Mouse (Mus musculus) C2C12 (cell line): Measurements from ENCODE around the gene Zfp831.

Source experiments
- CTCF ChIP-seq: IDR thresholded peaks from one replicate; pipeline ENCODE4 v1.5.1; 2011; ENCODE audit not compliant: control insufficient read depth, insufficient read depth, insufficient read length
- USF1 ChIP-seq: IDR thresholded peaks from one replicate; pipeline ENCODE4 v1.6.1; 2011; ENCODE audit warnings: low read depth, mild to moderate bottlenecking, control low read depth, moderate library complexity

DNA sequence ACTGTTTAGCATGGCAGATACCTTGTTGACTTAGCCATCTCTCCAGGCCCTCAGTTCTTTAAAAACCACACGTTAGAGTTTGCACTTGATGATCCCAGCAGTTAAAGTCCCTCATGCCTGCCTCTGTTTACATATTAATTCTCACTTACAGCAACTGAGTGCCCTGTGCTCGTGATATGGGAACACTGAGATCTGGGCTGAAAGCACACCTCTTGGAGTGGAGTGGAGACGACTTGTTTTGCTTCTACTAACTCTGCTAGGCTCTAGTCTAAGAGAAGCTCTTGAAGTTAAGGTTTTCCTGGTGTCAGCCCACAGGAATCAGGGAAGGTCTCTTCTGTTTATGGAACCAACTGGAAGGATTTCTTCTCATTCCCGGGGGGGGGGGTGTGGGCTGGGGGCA, 9.5 kb downstream of the Zfp831 start:
- TF ChIP-seq CTCF (no peak), USF1 (no peak)
